ENCODE assay signal across 8 mouse cellular contexts in the genomic region with DNA sequence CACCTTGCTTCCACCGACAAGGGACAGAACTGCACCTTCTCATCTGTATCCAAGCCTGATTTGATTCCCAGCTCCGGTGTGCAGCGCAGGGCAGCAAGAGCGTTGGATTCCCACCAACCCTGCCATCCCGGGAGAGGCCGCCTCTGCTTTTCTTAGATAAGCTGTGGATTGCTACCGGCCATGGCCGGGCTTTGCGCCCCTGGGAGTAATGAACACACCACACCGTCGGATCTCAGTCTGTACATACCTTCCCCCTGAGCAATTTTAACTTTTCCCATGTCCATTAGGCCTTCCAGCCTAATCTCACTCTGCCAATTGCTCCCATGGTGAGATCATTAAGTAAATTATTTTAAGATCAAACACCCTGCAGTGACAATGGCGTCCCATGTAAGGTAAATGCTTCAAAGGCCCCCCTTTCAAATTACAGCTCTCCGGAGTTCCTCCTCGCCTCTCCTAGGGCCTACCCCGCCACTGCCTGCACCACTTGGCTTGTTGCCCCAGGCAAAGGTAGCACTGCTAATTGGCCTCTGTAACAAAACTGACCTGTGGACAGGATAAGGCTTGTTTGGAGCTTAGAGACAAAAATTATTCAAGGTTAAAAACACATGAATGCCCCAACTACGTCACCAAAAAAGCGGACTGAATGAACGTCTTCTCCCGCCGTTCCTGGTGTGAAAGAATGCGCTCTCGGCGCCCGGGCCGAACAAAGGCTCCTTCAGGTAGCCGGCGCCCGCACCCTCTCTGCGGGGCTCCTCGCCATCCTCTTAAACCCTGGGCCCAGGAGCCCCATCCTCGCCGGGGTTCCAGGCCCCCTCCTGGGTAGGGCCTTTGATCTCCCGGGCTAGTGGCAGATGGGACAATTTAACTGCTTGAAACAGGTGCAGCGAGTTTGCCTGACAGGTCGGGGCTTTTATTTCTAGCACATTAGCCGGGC.
DNase-seq lines count a peak whose midpoint lies in the region; ATAC-seq and TF ChIP-seq lines count a peak whose summit lies in the region.
"Had no signal": no experiment of that assay in that cellular context is flagged by ENCODE, and none has a peak within 500 bp of the region (broad histone marks: within the 10 kb centered on the region; RNA-seq: fewer than 3 reads in every experiment).

No protein-coding gene starts in this region.

- peak overlapping the region; percentile 24 for H3K4me3 ChIP-seq in embryonic facial prominence, embryonic 14.5 days (ENCODE audit: low read depth, low read length)
- no peak overlapping the region for H3K4me3 ChIP-seq in intestine, embryonic 16.5 days (ENCODE audit: low read length)
- peak overlapping the region; percentile 51 for H3K4me3 ChIP-seq in midbrain, embryonic 10.5 days

- no peak for TF ChIP-seq CTCF in brain, embryonic 14.5 days (IDR thresholded peaks at IDR 0.05; ENCODE audit: borderline replicate concordance, extremely low read depth, insufficient read depth, insufficient read length)

- H3K9me3 ChIP-seq in embryonic facial prominence, embryonic 14.5 days (ENCODE audit: control insufficient read depth, low read length), result no peaks in the 10 kb centered on the region
- H3K9me3 ChIP-seq in intestine, embryonic 16.5 days (ENCODE audit: control insufficient read depth, low read length), result no peaks in the 10 kb centered on the region
- no peaks in the 10 kb centered on the region for H3K9me3 ChIP-seq in midbrain, embryonic 10.5 days (replicated peaks)

- H3K27me3 ChIP-seq in embryonic facial prominence, embryonic 14.5 days (replicated peaks; ENCODE audit: control insufficient read depth, insufficient read depth, low read length), result peaks cover 41% of the 10 kb centered on the region
- H3K27me3 ChIP-seq in intestine, embryonic 16.5 days (replicated peaks; ENCODE audit: control insufficient read depth, insufficient read depth, low read length), result peaks cover 26% of the 10 kb centered on the region
- H3K27me3 ChIP-seq in midbrain, embryonic 10.5 days (ENCODE audit: low read depth, poor library complexity, severe bottlenecking), result peaks cover 84% of the 10 kb centered on the region

- intact Hi-C loops in left cerebral cortex, postnatal 14 days (cut with DNase I), result no loop called here

- H3K4me2 ChIP-seq in embryonic facial prominence, embryonic 14.5 days (ENCODE audit: low read depth, low read length), result peak overlapping the region; percentile 47
- H3K4me2 ChIP-seq in intestine, embryonic 16.5 days (ENCODE audit: low read depth, low read length), result peak overlapping the region; percentile 45; the same call in 1 of the 2 replicates

- TF ChIP-seq POLR2A in brain, embryonic 14.5 days (IDR thresholded peaks at IDR 0.05; ENCODE audit: borderline replicate concordance, extremely low read depth, insufficient read depth, insufficient read length, poor library complexity, severe bottlenecking), result no peak

- H3K9ac ChIP-seq in embryonic facial prominence, embryonic 14.5 days (ENCODE audit: low read depth, low read length), result no peak overlapping the region
- no peak overlapping the region for H3K9ac ChIP-seq in intestine, embryonic 16.5 days (ENCODE audit: low read depth, low read length)

- H3K36me3 ChIP-seq in embryonic facial prominence, embryonic 14.5 days (ENCODE audit: control insufficient read depth, insufficient read depth, low read length), result no peaks in the 10 kb centered on the region
- H3K36me3 ChIP-seq in intestine, embryonic 16.5 days (ENCODE audit: control insufficient read depth, insufficient read depth, low read length), result no peaks in the 10 kb centered on the region
- H3K36me3 ChIP-seq in midbrain, embryonic 10.5 days, result no peaks in the 10 kb centered on the region

- peak; percentile 59 for DNase-seq in brain, embryonic 14.5 days (ENCODE audit: low read depth)
- DNase-seq in embryonic facial prominence, embryonic 14.5 days (ENCODE audit: low spot score), result peak; percentile 66
- peak; percentile 27 for DNase-seq in midbrain, embryonic 10.5 days (ENCODE audit: low spot score)
- no peak for DNase-seq in left cerebral cortex, postnatal 14 days (ENCODE audit: low spot score in 2 of 2)
- DNase-seq in spleen, postnatal 36 days (ENCODE audit: low spot score in 2 of 2), result no peak
- DNase-seq in frontal cortex, postnatal 36 days (ENCODE audit: low spot score in 2 of 2), result no peak
- DNase-seq: lung, adult 2 months had no signal

- 3% methylated on average over 36 of the region's 36 CpGs for WGBS in embryonic facial prominence, embryonic 14.5 days
- 8% methylated on average over 36 of the region's 36 CpGs for WGBS in intestine, embryonic 16.5 days
- WGBS in midbrain, embryonic 10.5 days, result 3% methylated on average over 36 of the region's 36 CpGs

- peak; percentile 67; the same call in 1 of the 2 replicates for ATAC-seq in embryonic facial prominence, embryonic 14.5 days (ENCODE audit: low read depth)
- ATAC-seq in intestine, embryonic 16.5 days, result no peak

- H3K27ac ChIP-seq in embryonic facial prominence, embryonic 14.5 days (replicated peaks; ENCODE audit: low read depth, low read length), result 0 out of 2 replicates have a peak overlapping the region, but pooled peaks have one; percentile 15
- H3K27ac ChIP-seq in intestine, embryonic 16.5 days (ENCODE audit: low read length), result no peak overlapping the region
- H3K27ac ChIP-seq in midbrain, embryonic 10.5 days (replicated peaks), result 0 out of 2 replicates have a peak overlapping the region, but pooled peaks have one; percentile 17

- H3K4me1 ChIP-seq in embryonic facial prominence, embryonic 14.5 days (ENCODE audit: control insufficient read depth, insufficient read depth, low read length), result peaks cover 10% of the 10 kb centered on the region
- peaks cover 2% of the 10 kb centered on the region; the same call in 1 of the 2 replicates for H3K4me1 ChIP-seq in intestine, embryonic 16.5 days (ENCODE audit: control insufficient read depth, insufficient read depth, low read length)
- H3K4me1 ChIP-seq in midbrain, embryonic 10.5 days, result peaks cover 22% of the 10 kb centered on the region

Comparison
In these comparisons a context has a peak if more than half of its experiments do, and no peak if none do; other contexts are left out.
1. DNase-seq: peak in brain, embryonic 14.5 days (single experiment), embryonic facial prominence, embryonic 14.5 days (single experiment) and midbrain, embryonic 10.5 days (single experiment); none in left cerebral cortex, postnatal 14 days (0 of 2), spleen, postnatal 36 days (0 of 2) and frontal cortex, postnatal 36 days (0 of 2).